Mouse (Mus musculus) liver, embryonic 16.5 days (tissue): ENCODE measurements around the gene Fbxw5. TPM values are rescaled to one million over a fixed set of nuclear protein-coding genes. Genes with fewer than 3 reads are reported as not detected.

Source experiments
- ATAC-seq: fragments of 200-750 bp; cut with Nextera tagmentation; 2 replicates; pipeline ENCODE4 v1.8.0; 2017; ENCODE audit warnings: low read depth, mild to moderate bottlenecking, moderate number of reproducible peaks, moderate library complexity
- H3K27ac ChIP-seq: fragments of 300-500 bp; sonication (generic); 2 replicates; pipeline ENCODE4 v1.5.1; 2014; ENCODE audit warnings: mild to moderate bottlenecking, low read length
- H3K27me3 ChIP-seq: fragments of 300-500 bp; sonication (generic); 2 replicates; pipeline ENCODE4 v1.6.1; 2014; ENCODE audit warnings: low read depth, low read length, mixed read lengths; ENCODE audit not compliant: control insufficient read depth, insufficient read depth
- H3K36me3 ChIP-seq: fragments of 300-500 bp; sonication (generic); 2 replicates; pipeline ENCODE4 v1.6.1; 2014; ENCODE audit warnings: mild to moderate bottlenecking; ENCODE audit not compliant: control insufficient read depth, insufficient read depth
- H3K4me1 ChIP-seq: fragments of 300-500 bp; sonication (generic); 2 replicates; pipeline ENCODE4 v1.6.1; 2014; ENCODE audit warnings: low read depth, low read length, mixed read lengths; ENCODE audit not compliant: control insufficient read depth
- H3K4me2 ChIP-seq: fragments of 300-500 bp; sonication (generic); 2 replicates; pipeline ENCODE4 v1.6.1; 2014; ENCODE audit warnings: low read depth, low read length, mixed read lengths
- H3K4me3 ChIP-seq: fragments of 300-500 bp; sonication (generic); 2 replicates; pipeline ENCODE4 v1.5.1; 2014; ENCODE audit warnings: low read depth, mild to moderate bottlenecking, low read length
- H3K9ac ChIP-seq: fragments of 300-500 bp; sonication (generic); 2 replicates; pipeline ENCODE4 v1.6.1; 2014; ENCODE audit warnings: low read depth, low read length
- H3K9me3 ChIP-seq: fragments of 300-500 bp; sonication (generic); replicated peaks from 2 replicates; pipeline ENCODE4 v1.6.1; 2016; ENCODE audit warnings: low read length; ENCODE audit not compliant: control insufficient read depth
- WGBS: fragments of 180-500 bp; shearing (Covaris S2); extraction: QIAGEN DNeasy Blood & Tissue Kit; methylation state at CpG from one replicate; pipeline ENCODE4 v1.1.7; 2014; ENCODE audit not compliant: insufficient replicate concordance; 5-methylcytosine and 5-hydroxymethylcytosine counted together
- polyA plus RNA-seq: library from polyadenylated mRNA; unstranded; fragments of >200 nt; fragmentation: Nextera tagmentation; extraction: Ambion mirVana; gene quantifications from 2 replicates; pipeline ENCODE4 v1.2.1, GENCODE M21; 2015

Fbxw5 gene
- polyA plus RNA-seq, 1 experiment from 2014 or later = 24.7 TPM

GRCm38 (mm10) chr2:25460551-25461309 is 39.8 kb upstream of the Fbxw5 start, which contains the start of gene Paxx:
Gene Paxx (minus strand): TSS chr2:25461094.
- WGBS = under 1% methylated on average over 48 of the region's 48 CpGs
- Histone ChIP-seq H3K27me3 (no peaks in the 10 kb centered on the region), H3K4me2 (peak within 1 kb of the TSS; percentile 78), H3K9ac (peak within 1 kb of the TSS; percentile 85), H3K27ac (peak within 1 kb of the TSS; percentile 94), H3K9me3 (no peaks in the 10 kb centered on the region), H3K4me1 (peaks cover 24% of the 10 kb centered on the region), H3K36me3 (no peaks in the 10 kb centered on the region), H3K4me3 (peak within 1 kb of the TSS; percentile 88)
- ATAC-seq = peak; percentile 88

GRCm38 (mm10) chr2:25461407-25461806 is 39.1 kb upstream of the Fbxw5 start:
- H3K27ac ChIP-seq = peak overlapping the region; percentile 69
- H3K4me3 ChIP-seq = peak overlapping the region; percentile 88
- WGBS = 18% methylated on average over 3 of the region's 3 CpGs
- no peaks in the 10 kb centered on the region for H3K9me3 ChIP-seq
- H3K4me1 ChIP-seq = peaks cover 24% of the 10 kb centered on the region
- H3K27me3 ChIP-seq = no peaks in the 10 kb centered on the region
- H3K36me3 ChIP-seq = no peaks in the 10 kb centered on the region
- no peak overlapping the region; the same call in 1 of the 2 replicates for H3K9ac ChIP-seq
- ATAC-seq = no peak
- H3K4me2 ChIP-seq = peak overlapping the region; percentile 78

GRCm38 (mm10) chr2:25463630-25464029 is 36.9 kb upstream of the Fbxw5 start:
- Histone ChIP-seq H3K4me2 (no peak overlapping the region), H3K4me3 (no peak overlapping the region), H3K36me3 (no peaks in the 10 kb centered on the region), H3K9ac (no peak overlapping the region), H3K27me3 (no peaks in the 10 kb centered on the region), H3K27ac (no peak overlapping the region), H3K4me1 (peaks cover 24% of the 10 kb centered on the region), H3K9me3 (no peaks in the 10 kb centered on the region)
- 67% methylated on average over 3 of the region's 3 CpGs for WGBS
- no peak for ATAC-seq

- Histone ChIP-seq H3K4me2 (no peak overlapping the region), H3K36me3 (no peaks in the 10 kb centered on the region), H3K4me3 (no peak overlapping the region), H3K27ac (peak overlapping the region; percentile 26; the same call in 1 of the 2 replicates), H3K4me1 (peaks cover 9% of the 10 kb centered on the region), H3K9me3 (no peaks in the 10 kb centered on the region), H3K27me3 (no peaks in the 10 kb centered on the region), H3K9ac (no peak overlapping the region)
- no peak for ATAC-seq
- WGBS = 28% methylated on average over 2 of the region's 2 CpGs
Observed at GRCm38 (mm10) chr2:25465256-25465655, 35.3 kb upstream of the Fbxw5 start.

- no peaks in the 10 kb centered on the region for H3K36me3 ChIP-seq
- peak overlapping the region; percentile 26; the same call in 1 of the 2 replicates for H3K27ac ChIP-seq
- H3K4me3 ChIP-seq = no peak overlapping the region
- 17% methylated on average over 10 of the region's 10 CpGs for WGBS
- no peak overlapping the region for H3K4me2 ChIP-seq
- no peak for ATAC-seq
- no peaks in the 10 kb centered on the region for H3K27me3 ChIP-seq
- H3K9me3 ChIP-seq = no peaks in the 10 kb centered on the region
- H3K4me1 ChIP-seq = peaks cover 6% of the 10 kb centered on the region
- no peak overlapping the region for H3K9ac ChIP-seq
Observed at GRCm38 (mm10) chr2:25465816-25466635, 34.5 kb upstream of the Fbxw5 start.

- H3K9ac ChIP-seq = no peak overlapping the region
- no peak for ATAC-seq
- H3K4me3 ChIP-seq = no peak overlapping the region
- H3K4me1 ChIP-seq = no peaks in the 10 kb centered on the region
- no peaks in the 10 kb centered on the region for H3K27me3 ChIP-seq
- no peaks in the 10 kb centered on the region for H3K9me3 ChIP-seq
- no peak overlapping the region for H3K27ac ChIP-seq
- no peak overlapping the region for H3K4me2 ChIP-seq
- 56% methylated on average over 14 of the region's 14 CpGs for WGBS
- H3K36me3 ChIP-seq = no peaks in the 10 kb centered on the region
Observed at GRCm38 (mm10) chr2:25467606-25468303, 32.8 kb upstream of the Fbxw5 start.

- 66% methylated on average over 10 of the region's 10 CpGs for WGBS
- ATAC-seq = no peak
Observed at GRCm38 (mm10) chr2:25468962-25469915, 31.3 kb upstream of the Fbxw5 start.

GRCm38 (mm10) chr2:25469969-25470368 is 30.6 kb upstream of the Fbxw5 start, which contains the start of gene Ptgds:
Gene Ptgds (minus strand): TSS chr2:25470046.
- Histone ChIP-seq H3K4me3 (no peak within 1 kb of the TSS), H3K27me3 (no peaks in the 10 kb centered on the region), H3K27ac (no peak within 1 kb of the TSS), H3K4me1 (no peaks in the 10 kb centered on the region), H3K4me2 (no peak within 1 kb of the TSS), H3K9me3 (no peaks in the 10 kb centered on the region), H3K36me3 (no peaks in the 10 kb centered on the region), H3K9ac (no peak within 1 kb of the TSS)
- WGBS = 54% methylated on average over 6 of the region's 6 CpGs
- ATAC-seq = no peak

More at GRCm38 (mm10) chr2:25468962-25469915, 31.3 kb upstream of the Fbxw5 start:
- H3K4me3 ChIP-seq = no peak overlapping the region
- H3K9me3 ChIP-seq = no peaks in the 10 kb centered on the region
- H3K9ac ChIP-seq = no peak overlapping the region
- no peaks in the 10 kb centered on the region for H3K36me3 ChIP-seq
- H3K4me1 ChIP-seq = no peaks in the 10 kb centered on the region
- H3K27ac ChIP-seq = no peak overlapping the region
- no peak overlapping the region for H3K4me2 ChIP-seq
- H3K27me3 ChIP-seq = no peaks in the 10 kb centered on the region
